Mouse (Mus musculus) cerebellum, adult 2 months (tissue): ENCODE measurements around the gene Ebf1.

Experiments
- CTCF ChIP-seq: fragments of 200-500 bp; IDR thresholded peaks from 2 replicates; pipeline ENCODE4 v1.5.1; 2011; ENCODE audit warnings: low read depth, mild to moderate bottlenecking, control low read depth, low read length, moderate library complexity, borderline replicate concordance; ENCODE audit not compliant: insufficient read depth
- POLR2A ChIP-seq: fragments of 200-500 bp; IDR thresholded peaks from 2 replicates; pipeline ENCODE4 v1.6.1; 2011; ENCODE audit warnings: low read length, control low read depth, borderline replicate concordance; ENCODE audit not compliant: insufficient read depth

- TF ChIP-seq CTCF (no peak), POLR2A (no peak)
Measured at GRCm38 (mm10) chr11:44946618-44947017, 329.5 kb downstream of the Ebf1 start.
